Mouse (Mus musculus) neural tube, embryonic 13.5 days (tissue): Measurements from ENCODE around the gene Zbtb8b. TPM values are rescaled to one million over a fixed set of nuclear protein-coding genes. Genes with fewer than 3 reads are reported as not detected.
"Not testable (repeated sequence)": the region's sequence is repeated elsewhere in the genome, so short reads cannot be mapped to it uniquely, and the experiment has no call there.

Experiments used
- ATAC-seq: fragments of 200-750 bp; cut with Nextera tagmentation; 2 replicates; pipeline ENCODE4 v1.8.0; 2017; ENCODE audit warnings: low read depth, mild to moderate bottlenecking, moderate TSS enrichment, moderate library complexity
- H3K27ac ChIP-seq: fragments of 300-500 bp; sonication (generic); replicated peaks from 2 replicates; pipeline ENCODE4 v1.5.1; 2015; ENCODE audit warnings: moderate library complexity, mild to moderate bottlenecking, inconsistent platforms
- H3K27me3 ChIP-seq: fragments of 300-500 bp; sonication (generic); 2 replicates; pipeline ENCODE4 v1.6.1; 2015; ENCODE audit warnings: mild to moderate bottlenecking, inconsistent platforms
- H3K36me3 ChIP-seq: fragments of 300-500 bp; sonication (generic); 2 replicates; pipeline ENCODE4 v1.6.1; 2015; ENCODE audit warnings: mild to moderate bottlenecking, inconsistent platforms
- H3K4me1 ChIP-seq: fragments of 300-500 bp; sonication (generic); replicated peaks from 2 replicates; pipeline ENCODE4 v1.6.1; 2015; ENCODE audit warnings: inconsistent platforms
- H3K4me2 ChIP-seq: fragments of 300-500 bp; sonication (generic); 2 replicates; pipeline ENCODE4 v1.6.1; 2015; ENCODE audit warnings: inconsistent platforms, mild to moderate bottlenecking, moderate library complexity
- H3K4me3 ChIP-seq: fragments of 300-500 bp; sonication (generic); 2 replicates; pipeline ENCODE4 v1.5.1; 2015; ENCODE audit warnings: mild to moderate bottlenecking, inconsistent platforms
- H3K9ac ChIP-seq: fragments of 300-500 bp; sonication (generic); 2 replicates; pipeline ENCODE4 v1.6.1; 2015; ENCODE audit warnings: moderate library complexity, mild to moderate bottlenecking, inconsistent platforms
- H3K9me3 ChIP-seq: fragments of 300-500 bp; sonication (generic); 2 replicates; pipeline ENCODE4 v1.6.1; 2016; ENCODE audit warnings: inconsistent platforms
- WGBS: fragments of 180-500 bp; shearing (Covaris S2); methylation state at CpG from one replicate; pipeline ENCODE4 v1.1.7; 2015; 5-methylcytosine and 5-hydroxymethylcytosine counted together
- polyA plus RNA-seq: library from polyadenylated mRNA; unstranded; fragments of >200 nt; fragmentation: Nextera tagmentation; extraction: Ambion mirVana; gene quantifications from 2 replicates; pipeline ENCODE4 v1.2.1, GENCODE M21; 2015

Gene Zbtb8b
- polyA plus RNA-seq, 1 experiment from 2014 or later = 10.7 TPM

GRCm38 (mm10) chr4:129410532-129410931, 30.1 kb downstream of the Zbtb8b start:
- not testable (repeated sequence) for H3K4me2 ChIP-seq, ATAC-seq, H3K9me3 ChIP-seq

GRCm38 (mm10) chr4:129406447-129406846, 34.2 kb downstream of the Zbtb8b start:
- WGBS = 2% methylated on average over 25 of the region's 25 CpGs
- no peak overlapping the region for H3K27ac ChIP-seq
- H3K4me3 ChIP-seq = peak overlapping the region; percentile 37

More at GRCm38 (mm10) chr4:129410532-129410931, 30.1 kb downstream of the Zbtb8b start:
- H3K9ac ChIP-seq, H3K27me3 ChIP-seq, H3K4me1 ChIP-seq, H3K27ac ChIP-seq, H3K4me3 ChIP-seq, H3K36me3 ChIP-seq: not testable (repeated sequence)
- 93% methylated on average over 3 of the region's 3 CpGs for WGBS

GRCm38 (mm10) chr4:129399813-129400212, 40.8 kb downstream of the Zbtb8b start:
- 80% methylated on average over 4 of the region's 4 CpGs for WGBS
- Histone ChIP-seq H3K27me3 (no peaks in the 10 kb centered on the region), H3K9ac (no peak overlapping the region), H3K36me3 (no peaks in the 10 kb centered on the region), H3K4me2 (no peak overlapping the region), H3K9me3 (no peaks in the 10 kb centered on the region), H3K4me3 (no peak overlapping the region), H3K27ac (no peak overlapping the region), H3K4me1 (no peaks in the 10 kb centered on the region)
- ATAC-seq = no peak

More at GRCm38 (mm10) chr4:129406447-129406846, 34.2 kb downstream of the Zbtb8b start:
- Histone ChIP-seq H3K4me1 (peaks cover 9% of the 10 kb centered on the region; the same call in 1 of the 2 replicates), H3K9ac (peak overlapping the region; percentile 66), H3K27me3 (no peaks in the 10 kb centered on the region), H3K4me2 (peak overlapping the region; percentile 59), H3K36me3 (no peaks in the 10 kb centered on the region), H3K9me3 (no peaks in the 10 kb centered on the region)
- ATAC-seq = peak; percentile 56; the same call in 1 of the 2 replicates

- no peak for ATAC-seq
- 91% methylated on average over 3 of the region's 3 CpGs for WGBS
- H3K4me1 ChIP-seq = peaks cover 4% of the 10 kb centered on the region; the same call in 1 of the 2 replicates
Measured at GRCm38 (mm10) chr4:129396960-129397359, 43.7 kb downstream of the Zbtb8b start.

GRCm38 (mm10) chr4:129394089-129394870, 46.4 kb downstream of the Zbtb8b start:
- Histone ChIP-seq H3K4me1 (peaks cover 4% of the 10 kb centered on the region; the same call in 1 of the 2 replicates), H3K4me3 (no peak overlapping the region), H3K36me3 (no peaks in the 10 kb centered on the region), H3K9me3 (no peaks in the 10 kb centered on the region), H3K27ac (no peak overlapping the region), H3K4me2 (no peak overlapping the region), H3K27me3 (no peaks in the 10 kb centered on the region), H3K9ac (no peak overlapping the region)
- no peak for ATAC-seq
- WGBS = 40% methylated on average over 12 of the region's 12 CpGs

More at GRCm38 (mm10) chr4:129396960-129397359, 43.7 kb downstream of the Zbtb8b start:
- Histone ChIP-seq H3K36me3 (no peaks in the 10 kb centered on the region), H3K4me3 (no peak overlapping the region), H3K9ac (no peak overlapping the region), H3K4me2 (no peak overlapping the region), H3K27ac (no peak overlapping the region), H3K27me3 (no peaks in the 10 kb centered on the region), H3K9me3 (no peaks in the 10 kb centered on the region)

GRCm38 (mm10) chr4:129390936-129391557, 49.6 kb downstream of the Zbtb8b start:
- Histone ChIP-seq H3K36me3 (no peaks in the 10 kb centered on the region), H3K27ac (no peak overlapping the region), H3K4me2 (no peak overlapping the region), H3K4me3 (no peak overlapping the region), H3K9ac (no peak overlapping the region), H3K9me3 (no peaks in the 10 kb centered on the region), H3K27me3 (no peaks in the 10 kb centered on the region), H3K4me1 (peaks cover 4% of the 10 kb centered on the region; the same call in 1 of the 2 replicates)
- no peak for ATAC-seq
- WGBS = 93% methylated on average over 7 of the region's 7 CpGs

GRCm38 (mm10) chr4:129390216-129390743, 50.4 kb downstream of the Zbtb8b start:
- peaks cover 4% of the 10 kb centered on the region; the same call in 1 of the 2 replicates for H3K4me1 ChIP-seq
- 89% methylated on average over 14 of the region's 14 CpGs for WGBS
- H3K27ac ChIP-seq = no peak overlapping the region
- H3K36me3 ChIP-seq = no peaks in the 10 kb centered on the region
- no peak overlapping the region for H3K4me2 ChIP-seq
- H3K9me3 ChIP-seq = no peaks in the 10 kb centered on the region
- no peak for ATAC-seq
- H3K4me3 ChIP-seq = no peak overlapping the region
- no peak overlapping the region for H3K9ac ChIP-seq
- H3K27me3 ChIP-seq = no peaks in the 10 kb centered on the region

- ATAC-seq = no peak
- Histone ChIP-seq H3K4me1 (no peaks in the 10 kb centered on the region), H3K27me3 (no peaks in the 10 kb centered on the region), H3K36me3 (no peaks in the 10 kb centered on the region), H3K4me2 (no peak overlapping the region), H3K4me3 (no peak overlapping the region), H3K9ac (no peak overlapping the region), H3K9me3 (no peaks in the 10 kb centered on the region), H3K27ac (no peak overlapping the region)
- 73% methylated on average over 5 of the region's 5 CpGs for WGBS
Measured at GRCm38 (mm10) chr4:129388404-129388803, 52.2 kb downstream of the Zbtb8b start.

GRCm38 (mm10) chr4:129386989-129387388, 53.7 kb downstream of the Zbtb8b start:
- Histone ChIP-seq H3K36me3 (no peaks in the 10 kb centered on the region), H3K4me1 (no peaks in the 10 kb centered on the region), H3K27ac (no peak overlapping the region), H3K9ac (no peak overlapping the region), H3K4me2 (no peak overlapping the region), H3K27me3 (no peaks in the 10 kb centered on the region), H3K9me3 (no peaks in the 10 kb centered on the region), H3K4me3 (no peak overlapping the region)
- no peak for ATAC-seq
- 82% methylated on average over 2 of the region's 2 CpGs for WGBS

GRCm38 (mm10) chr4:129386269-129386946, 54.2 kb downstream of the Zbtb8b start:
- H3K4me2 ChIP-seq = no peak overlapping the region
- no peaks in the 10 kb centered on the region for H3K36me3 ChIP-seq
- ATAC-seq = no peak
- H3K27ac ChIP-seq = no peak overlapping the region
- no peaks in the 10 kb centered on the region for H3K4me1 ChIP-seq
- no peaks in the 10 kb centered on the region for H3K27me3 ChIP-seq
- no peak overlapping the region for H3K4me3 ChIP-seq
- no peak overlapping the region for H3K9ac ChIP-seq
- WGBS = 90% methylated on average over 8 of the region's 8 CpGs
- H3K9me3 ChIP-seq = no peaks in the 10 kb centered on the region

- Histone ChIP-seq H3K36me3 (no peaks in the 10 kb centered on the region), H3K27me3 (no peaks in the 10 kb centered on the region), H3K27ac (no peak overlapping the region), H3K9me3 (no peaks in the 10 kb centered on the region), H3K4me1 (no peaks in the 10 kb centered on the region), H3K4me2 (no peak overlapping the region), H3K4me3 (no peak overlapping the region), H3K9ac (no peak overlapping the region)
- ATAC-seq = no peak
- 95% methylated on average over 11 of the region's 11 CpGs for WGBS
Measured at GRCm38 (mm10) chr4:129385685-129386084, 55.0 kb downstream of the Zbtb8b start.

GRCm38 (mm10) chr4:129384440-129384839, 56.2 kb downstream of the Zbtb8b start:
- peaks cover 3% of the 10 kb centered on the region; the same call in 1 of the 2 replicates for H3K27me3 ChIP-seq
- 42% methylated on average over 6 of the region's 6 CpGs for WGBS
- no peak overlapping the region for H3K27ac ChIP-seq

More at GRCm38 (mm10) chr4:129384440-129384839, 56.2 kb downstream of the Zbtb8b start:
- H3K36me3 ChIP-seq = no peaks in the 10 kb centered on the region
- H3K4me3 ChIP-seq = no peak overlapping the region
- H3K9me3 ChIP-seq = no peaks in the 10 kb centered on the region
- H3K4me1 ChIP-seq = no peaks in the 10 kb centered on the region
- H3K9ac ChIP-seq = no peak overlapping the region
- H3K4me2 ChIP-seq = no peak overlapping the region
- no peak for ATAC-seq
